14 mouse cellular contexts compared by ENCODE assay signal in genomic region chr5:118473128-118473730, GRCm38 (mm10).
DNase-seq lines count a peak whose midpoint lies in the region; ATAC-seq and TF ChIP-seq lines count a peak whose summit lies in the region.
"Had no signal": no experiment of that assay in that cellular context is flagged by ENCODE, and none has a peak within 500 bp of the region (broad histone marks: within the 10 kb centered on the region; RNA-seq: fewer than 3 reads in every experiment).

No protein-coding gene starts in this region.

- no peaks in the 10 kb centered on the region for H3K9me3 ChIP-seq in hindbrain, embryonic 10.5 days
- H3K9me3 ChIP-seq in hindbrain, embryonic 11.5 days (ENCODE audit: control insufficient read depth, low read length), result no peaks in the 10 kb centered on the region
- H3K9me3 ChIP-seq in E14TG2a.4 (ENCODE audit: low read length), result no peaks in the 10 kb centered on the region
- H3K9me3 ChIP-seq in ES-Bruce4 (replicated peaks; ENCODE audit: control insufficient read depth, insufficient read depth, low read length, poor library complexity, severe bottlenecking), result no peaks in the 10 kb centered on the region
- H3K9me3 ChIP-seq in embryonic facial prominence, embryonic 12.5 days, result no peaks in the 10 kb centered on the region
- H3K9me3 ChIP-seq: G1E; hindbrain, embryonic 15.5 days; lung, embryonic 15.5 days; midbrain, embryonic 15.5 days; neural tube, embryonic 13.5 days had no signal

- TF ChIP-seq EP300 in ES-Bruce4 (IDR thresholded peaks at IDR 0.05; ENCODE audit: insufficient read depth, low read depth, low read length), result peak; percentile 54; the same call in 1 of the 2 replicates

- no peak overlapping the region for H3K4me3 ChIP-seq in hindbrain, embryonic 10.5 days
- no peak overlapping the region for H3K4me3 ChIP-seq in hindbrain, embryonic 11.5 days (ENCODE audit: low read depth, low read length)
- H3K4me3 ChIP-seq in E14TG2a.4 (replicated peaks; ENCODE audit: low read length), result peak overlapping the region; percentile 14; the same call in 1 of the 2 replicates
- H3K4me3 ChIP-seq in ES-Bruce4 (ENCODE audit: low read depth, low read length), result no peak overlapping the region
- no peak overlapping the region for H3K4me3 ChIP-seq in embryonic facial prominence, embryonic 12.5 days
- H3K4me3 ChIP-seq: hindbrain, embryonic 15.5 days; lung, embryonic 15.5 days; midbrain, embryonic 15.5 days; neural tube, embryonic 13.5 days had no signal

- peak overlapping the region; percentile 41 for H3K27ac ChIP-seq in hindbrain, embryonic 10.5 days
- H3K27ac ChIP-seq in hindbrain, embryonic 11.5 days (ENCODE audit: low read depth, low read length), result no peak overlapping the region
- no peak overlapping the region for H3K27ac ChIP-seq in ES-Bruce4 (ENCODE audit: insufficient read depth, low read length)
- peak overlapping the region; percentile 59 for H3K27ac ChIP-seq in embryonic facial prominence, embryonic 12.5 days
- H3K27ac ChIP-seq: hindbrain, embryonic 15.5 days; lung, embryonic 15.5 days; midbrain, embryonic 15.5 days; neural tube, embryonic 13.5 days had no signal

- no peak for DNase-seq in hindbrain, embryonic 10.5 days (ENCODE audit: low spot score)
- DNase-seq in hindbrain, embryonic 11.5 days (ENCODE audit: low spot score), result no peak
- no peak for DNase-seq in spleen, adult 18-20 months
- no peak for DNase-seq in layer of hippocampus, postnatal 25 days (ENCODE audit: extremely low spot score in 1 of 2, low spot score in 1 of 2)
- DNase-seq: cerebellum, adult 9-10 months; kidney, adult 9 months had no signal

- peaks cover 47% of the 10 kb centered on the region for H3K4me1 ChIP-seq in hindbrain, embryonic 10.5 days (replicated peaks)
- H3K4me1 ChIP-seq in hindbrain, embryonic 11.5 days (replicated peaks; ENCODE audit: control insufficient read depth, insufficient read depth, low read length), result no peaks in the 10 kb centered on the region
- H3K4me1 ChIP-seq in E14TG2a.4 (replicated peaks; ENCODE audit: low read depth, low read length) (peaks cover 98% of the 10 kb centered on the region), ES-Bruce4 (ENCODE audit: control insufficient read depth, insufficient read depth, low read length) (peaks cover 8% of the 10 kb centered on the region)
- peaks cover 34% of the 10 kb centered on the region for H3K4me1 ChIP-seq in embryonic facial prominence, embryonic 12.5 days

- H3K36me3 ChIP-seq in hindbrain, embryonic 10.5 days, result no peaks in the 10 kb centered on the region
- H3K36me3 ChIP-seq in hindbrain, embryonic 11.5 days (ENCODE audit: control insufficient read depth, insufficient read depth, low read length), result no peaks in the 10 kb centered on the region
- H3K36me3 ChIP-seq in E14TG2a.4 (ENCODE audit: insufficient read depth, low read length) (no peaks in the 10 kb centered on the region), ES-Bruce4 (ENCODE audit: control insufficient read depth, insufficient read depth, low read length, poor library complexity, severe bottlenecking) (no peaks in the 10 kb centered on the region)
- H3K36me3 ChIP-seq in embryonic facial prominence, embryonic 12.5 days, result no peaks in the 10 kb centered on the region
- H3K36me3 ChIP-seq: G1E; hindbrain, embryonic 15.5 days; lung, embryonic 15.5 days; midbrain, embryonic 15.5 days; neural tube, embryonic 13.5 days had no signal

- H3K27me3 ChIP-seq in hindbrain, embryonic 10.5 days (ENCODE audit: insufficient read depth, poor library complexity, severe bottlenecking), result peaks cover 10% of the 10 kb centered on the region; the same call in 1 of the 2 replicates
- no peaks in the 10 kb centered on the region for H3K27me3 ChIP-seq in hindbrain, embryonic 11.5 days (ENCODE audit: control insufficient read depth, insufficient read depth, low read length)
- no peaks in the 10 kb centered on the region for H3K27me3 ChIP-seq in E14TG2a.4 (ENCODE audit: insufficient read depth, low read length)
- no peaks in the 10 kb centered on the region for H3K27me3 ChIP-seq in ES-Bruce4 (ENCODE audit: control insufficient read depth, insufficient read depth, low read length, poor library complexity, severe bottlenecking)
- no peaks in the 10 kb centered on the region for H3K27me3 ChIP-seq in embryonic facial prominence, embryonic 12.5 days
- H3K27me3 ChIP-seq: hindbrain, embryonic 15.5 days; lung, embryonic 15.5 days; midbrain, embryonic 15.5 days; neural tube, embryonic 13.5 days had no signal

- no peak for TF ChIP-seq POLR2A in ES-Bruce4 (IDR thresholded peaks at IDR 0.05; ENCODE audit: insufficient read depth, low read length)

- no peak for ATAC-seq in hindbrain, embryonic 11.5 days (ENCODE audit: low FRiP score)
- no peak; the same call in 1 of the 2 replicates for ATAC-seq in embryonic facial prominence, embryonic 12.5 days (ENCODE audit: insufficient number of reproducible peaks, insufficient read depth, low FRiP score, low TSS enrichment)
- ATAC-seq: midbrain, embryonic 15.5 days had no signal

- WGBS in hindbrain, embryonic 10.5 days, result 43% methylated on average over 5 of the region's 5 CpGs
- WGBS in hindbrain, embryonic 11.5 days, result 45% methylated on average over 5 of the region's 5 CpGs
- 20% methylated on average over 5 of the region's 5 CpGs for WGBS in embryonic facial prominence, embryonic 12.5 days

- TF ChIP-seq CTCF in E14TG2a.4 (conservative IDR thresholded peaks at IDR 0.05; ENCODE audit: low read length) (no peak), ES-Bruce4 (IDR thresholded peaks at IDR 0.05; ENCODE audit: low read depth, low read length) (no peak)

- H3K9ac ChIP-seq in hindbrain, embryonic 11.5 days (ENCODE audit: low read depth, low read length), result no peak overlapping the region
- no peak overlapping the region for H3K9ac ChIP-seq in ES-Bruce4 (ENCODE audit: low read depth, poor library complexity, severe bottlenecking)
- no peak overlapping the region for H3K9ac ChIP-seq in embryonic facial prominence, embryonic 12.5 days
- H3K9ac ChIP-seq: hindbrain, embryonic 15.5 days; lung, embryonic 15.5 days; midbrain, embryonic 15.5 days; neural tube, embryonic 13.5 days had no signal

- H3K4me2 ChIP-seq in hindbrain, embryonic 11.5 days (replicated peaks; ENCODE audit: low read depth, low read length), result no peak overlapping the region
- H3K4me2 ChIP-seq in embryonic facial prominence, embryonic 12.5 days (replicated peaks), result no peak overlapping the region
- H3K4me2 ChIP-seq: hindbrain, embryonic 15.5 days; lung, embryonic 15.5 days; midbrain, embryonic 15.5 days; neural tube, embryonic 13.5 days had no signal

Comparison
In these comparisons a context has a peak if more than half of its experiments do, and no peak if none do; other contexts are left out.
1. H3K27ac ChIP-seq: peak in hindbrain, embryonic 10.5 days (single experiment) and embryonic facial prominence, embryonic 12.5 days (single experiment); none in hindbrain, embryonic 11.5 days (single experiment) and ES-Bruce4 (single experiment).